Mouse (Mus musculus) small intestine, adult 2 months (tissue): Measurements from ENCODE around the gene Ucp2. TPM values are rescaled to one million over a fixed set of nuclear protein-coding genes. Genes with fewer than 3 reads are reported as not detected.

ENCODE experiments used
- H3K27ac ChIP-seq: fragments of 200-500 bp; 2 replicates; pipeline ENCODE4 v1.5.1; 2012; ENCODE audit warnings: low read depth, low read length, control low read depth, inconsistent platforms; ENCODE audit not compliant: insufficient read depth
- H3K27me3 ChIP-seq: fragments of 200-500 bp; 2 replicates; pipeline ENCODE4 v1.6.1; 2012; ENCODE audit warnings: mild to moderate bottlenecking, moderate library complexity, low read length, inconsistent platforms; ENCODE audit not compliant: control insufficient read depth, insufficient read depth
- H3K36me3 ChIP-seq: fragments of 200-500 bp; 2 replicates; pipeline ENCODE4 v1.6.1; 2012; ENCODE audit warnings: mild to moderate bottlenecking, low read length, control low read depth, inconsistent platforms; ENCODE audit not compliant: control insufficient read depth, insufficient read depth
- H3K4me1 ChIP-seq: fragments of 200-500 bp; 2 replicates; pipeline ENCODE4 v1.6.1; 2012; ENCODE audit warnings: low read length, inconsistent platforms, mixed read lengths; ENCODE audit not compliant: control insufficient read depth, insufficient read depth, insufficient read length
- H3K4me3 ChIP-seq: fragments of 200-500 bp; 2 replicates; pipeline ENCODE4 v1.5.1; 2012; ENCODE audit warnings: low read depth, mild to moderate bottlenecking, control low read depth, inconsistent platforms, low read length, moderate library complexity
- CTCF ChIP-seq: fragments of 200-500 bp; IDR thresholded peaks from 2 replicates; pipeline ENCODE4 v1.5.1; 2012; ENCODE audit warnings: low read depth, mild to moderate bottlenecking, control low read depth, inconsistent platforms, low read length, moderate library complexity, mixed read lengths; ENCODE audit not compliant: insufficient replicate concordance, insufficient read length; ENCODE audit errors: extremely low read depth
- POLR2A ChIP-seq: fragments of 200-500 bp; IDR thresholded peaks from 2 replicates; pipeline ENCODE4 v1.6.1; 2012; ENCODE audit warnings: low read depth, mild to moderate bottlenecking, control low read depth, inconsistent platforms, low read length, moderate library complexity
- WGBS: fragments of 180-500 bp; shearing (Covaris S2); methylation state at CpG from one replicate; pipeline ENCODE4 v1.1.7; 2018; 5-methylcytosine and 5-hydroxymethylcytosine counted together
- polyA plus RNA-seq: library from polyadenylated mRNA; depleted of rRNA; stranded (reverse); fragments of >200 nt; gene quantifications from 2 replicates; pipeline ENCODE4 v1.2.3, GENCODE M21; 2012

Gene Ucp2
- polyA plus RNA-seq, 1 experiment, result 876 TPM

- H3K27ac ChIP-seq, result no peak overlapping the region
- H3K27me3 ChIP-seq, result no peaks in the 10 kb centered on the region
- no peaks in the 10 kb centered on the region for H3K36me3 ChIP-seq
- 43% methylated on average over 4 of the region's 4 CpGs for WGBS
- H3K4me1 ChIP-seq, result peaks cover 17% of the 10 kb centered on the region
- no peak overlapping the region for H3K4me3 ChIP-seq
- TF ChIP-seq POLR2A, result 0 out of 2 replicates have a peak, but pooled peaks have one; percentile 14
- peak; percentile 12; the same call in 1 of the 2 replicates for TF ChIP-seq CTCF
Measured at GRCm38 (mm10) chr7:100506494-100506893, 13.4 kb downstream of the Ucp2 start.

DNA sequence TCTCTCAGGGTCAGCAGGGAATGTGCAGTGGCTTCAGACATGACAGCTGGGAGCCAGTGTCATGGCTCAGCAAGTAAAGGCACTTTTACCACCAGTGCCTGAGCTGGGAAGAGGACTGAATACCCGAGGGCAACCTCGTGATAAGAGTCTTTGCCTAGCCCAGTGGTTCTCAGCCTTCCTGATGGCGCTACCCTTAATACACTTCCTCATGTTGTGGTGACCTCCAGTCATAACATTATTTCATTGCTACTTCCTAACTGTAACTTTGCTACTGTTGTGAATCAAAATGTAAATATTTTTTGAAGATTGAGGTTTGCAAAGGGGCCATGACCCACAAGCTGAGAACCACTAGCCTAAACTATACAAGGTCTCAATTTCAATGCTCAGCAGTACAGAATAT lies 15.5 kb downstream of the Ucp2 start:
- 19% methylated on average over 3 of the region's 3 CpGs for WGBS
- Histone ChIP-seq H3K36me3 (no peaks in the 10 kb centered on the region), H3K27ac (no peak overlapping the region), H3K4me3 (no peak overlapping the region), H3K27me3 (no peaks in the 10 kb centered on the region), H3K4me1 (peaks cover 3% of the 10 kb centered on the region; the same call in 1 of the 2 replicates)
- no peak for TF ChIP-seq POLR2A
- TF ChIP-seq CTCF, result no peak

DNA sequence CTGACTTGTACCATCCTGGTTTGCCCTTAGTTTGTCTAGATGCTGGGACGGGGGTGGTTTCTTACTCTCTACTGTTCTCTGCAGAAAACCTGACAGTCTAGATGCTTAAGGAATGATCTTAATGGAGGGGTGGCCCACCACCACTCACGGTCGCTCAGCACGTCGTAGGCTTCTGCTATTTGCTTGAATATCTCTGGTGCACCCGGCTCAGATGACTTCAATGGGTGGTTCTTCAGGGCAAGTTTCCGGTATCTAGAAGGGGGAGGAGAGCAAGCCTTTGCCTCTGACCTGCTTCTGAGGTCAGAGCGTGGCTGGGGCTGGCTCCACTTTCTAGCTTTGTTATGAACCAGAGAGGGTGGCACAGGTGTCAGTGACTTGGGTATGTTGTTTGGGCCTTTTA lies 18.5 kb downstream of the Ucp2 start:
- no peaks in the 10 kb centered on the region for H3K27me3 ChIP-seq
- H3K4me1 ChIP-seq, result no peaks in the 10 kb centered on the region
- H3K4me3 ChIP-seq, result no peak overlapping the region
- WGBS, result 76% methylated on average over 8 of the region's 8 CpGs
- no peak overlapping the region for H3K27ac ChIP-seq
- H3K36me3 ChIP-seq, result no peaks in the 10 kb centered on the region
- TF ChIP-seq POLR2A (no peak), CTCF (no peak)

GRCm38 (mm10) chr7:100514573-100514972 lies 21.4 kb downstream of the Ucp2 start, which contains the start of gene Dnajb13:
TSS of gene Dnajb13 (minus strand) at chr7:100514960.
- no peak for TF ChIP-seq CTCF
- no peak for TF ChIP-seq POLR2A
- H3K4me3 ChIP-seq, result no peak within 1 kb of the TSS
- H3K4me1 ChIP-seq, result no peaks in the 10 kb centered on the region
- no peaks in the 10 kb centered on the region for H3K36me3 ChIP-seq
- no peaks in the 10 kb centered on the region for H3K27me3 ChIP-seq
- no peak within 1 kb of the TSS for H3K27ac ChIP-seq
- WGBS, result 70% methylated on average over 11 of the region's 11 CpGs

GRCm38 (mm10) chr7:100520204-100520603 lies 27.1 kb downstream of the Ucp2 start:
- Histone ChIP-seq H3K27me3 (no peaks in the 10 kb centered on the region), H3K36me3 (no peaks in the 10 kb centered on the region), H3K4me3 (no peak overlapping the region), H3K27ac (no peak overlapping the region), H3K4me1 (no peaks in the 10 kb centered on the region)
- no peak for TF ChIP-seq CTCF
- 21% methylated on average over 7 of the region's 7 CpGs for WGBS

DNA sequence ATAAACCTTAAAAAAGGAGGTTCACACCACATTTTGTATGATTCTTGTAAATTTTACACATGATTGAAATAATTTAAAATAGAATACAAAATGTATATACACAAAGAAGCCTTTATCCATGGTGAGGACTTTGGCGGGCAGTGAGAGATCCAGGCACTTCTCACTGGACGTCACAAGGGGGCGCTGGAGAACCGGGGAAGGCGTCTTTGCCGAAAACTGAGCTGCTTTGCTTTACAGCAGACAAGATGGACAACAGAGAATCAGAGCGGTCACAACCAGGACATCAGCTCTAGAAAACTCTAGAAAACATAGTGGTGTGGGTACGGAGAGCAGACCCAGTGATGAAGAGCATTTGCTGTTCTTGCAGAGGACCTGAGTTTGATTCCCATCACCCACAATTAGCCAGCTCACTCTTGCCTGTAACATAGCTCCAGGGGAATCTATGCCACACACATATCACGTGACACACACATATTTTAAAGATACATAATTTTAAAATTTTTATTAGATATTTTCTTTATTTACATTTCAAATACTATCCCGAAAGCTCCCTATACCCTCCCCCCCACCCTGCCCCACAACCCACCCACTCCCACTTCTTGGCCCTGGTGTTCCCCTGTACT lies 27.6 kb downstream of the Ucp2 start:
- Histone ChIP-seq H3K27me3 (no peaks in the 10 kb centered on the region), H3K4me1 (no peaks in the 10 kb centered on the region), H3K4me3 (no peak overlapping the region), H3K27ac (no peak overlapping the region), H3K36me3 (no peaks in the 10 kb centered on the region)
- TF ChIP-seq CTCF (peak; percentile 99), POLR2A (no peak)
- 20% methylated on average over 10 of the region's 10 CpGs for WGBS

- Histone ChIP-seq H3K4me3 (no peak overlapping the region), H3K4me1 (no peaks in the 10 kb centered on the region), H3K27ac (no peak overlapping the region; the same call in 1 of the 2 replicates), H3K27me3 (no peaks in the 10 kb centered on the region), H3K36me3 (no peaks in the 10 kb centered on the region)
- TF ChIP-seq POLR2A, result no peak
- no peak for TF ChIP-seq CTCF
- 77% methylated on average over 3 of the region's 3 CpGs for WGBS
Measured at GRCm38 (mm10) chr7:100522222-100522621, 29.1 kb downstream of the Ucp2 start.
